Comparison of ENCODE assay signal across 16 mouse cellular contexts in genomic region chr4:136281611-136282010, GRCm38 (mm10). TPM values are rescaled to one million over a fixed set of nuclear protein-coding genes. Genes with fewer than 3 reads are reported as not detected.
DNase-seq lines count a peak whose midpoint lies in the region; ATAC-seq and TF ChIP-seq lines count a peak whose summit lies in the region.
"Had no signal": no experiment of that assay in that cellular context is flagged by ENCODE, and none has a peak within 500 bp of the region (broad histone marks: within the 10 kb centered on the region; RNA-seq: fewer than 3 reads in every experiment).

No protein-coding gene starts in this region.

- TF ChIP-seq EP300 in heart, postnatal 0 days (IDR thresholded peaks at IDR 0.05; ENCODE audit: low read depth), result no peak

- DNase-seq in heart, postnatal 0 days (ENCODE audit: low spot score), result no peak
- DNase-seq in heart, postnatal 4 days, result no peak
- DNase-seq in neural tube, embryonic 10.5 days (ENCODE audit: extremely low spot score, low spot score), result no peak
- peak; percentile 51 to 60 for DNase-seq in left cerebral cortex, adult 9 months (ENCODE audit: low spot score in 2 of 2)
- DNase-seq in telencephalon, adult 2 months (ENCODE audit: low read depth, low spot score), result peak; percentile 74
- no peak for DNase-seq in urinary bladder, postnatal 4 days (ENCODE audit: low spot score in 2 of 2)
- DNase-seq: adrenal gland, postnatal 14 days; cerebellum, adult 18-20 months; layer of hippocampus, adult 9-11 months; liver; thymus, adult 18-20 months had no signal

- no peak for ATAC-seq in heart, postnatal 0 days (ENCODE audit: insufficient read depth, low read depth)
- no peak for ATAC-seq in neural tube, embryonic 12.5 days (ENCODE audit: low FRiP score, low read depth)
- ATAC-seq: inflammation-experienced regulatory T-cells, adult 6 months; midbrain, embryonic 13.5 days had no signal

- WGBS in heart, postnatal 0 days, result 41% methylated on average over 9 of the region's 9 CpGs
- 62% methylated on average over 9 of the region's 9 CpGs for WGBS in neural tube, embryonic 12.5 days

- no peaks in the 10 kb centered on the region for H3K27me3 ChIP-seq in heart, postnatal 0 days (ENCODE audit: control insufficient read depth, insufficient read depth, low read length)
- no peaks in the 10 kb centered on the region for H3K27me3 ChIP-seq in neural tube, embryonic 12.5 days (replicated peaks)
- H3K27me3 ChIP-seq: midbrain, embryonic 13.5 days; neural tube, embryonic 15.5 days had no signal

- no peaks in the 10 kb centered on the region for H3K36me3 ChIP-seq in heart, postnatal 0 days (replicated peaks; ENCODE audit: control insufficient read depth, insufficient read depth, low read length)
- H3K36me3 ChIP-seq in neural tube, embryonic 12.5 days, result no peaks in the 10 kb centered on the region
- H3K36me3 ChIP-seq: midbrain, embryonic 13.5 days; neural tube, embryonic 15.5 days had no signal

- H3K4me3 ChIP-seq in heart, postnatal 0 days (ENCODE audit: low read depth, low read length), result no peak overlapping the region
- H3K4me3 ChIP-seq in neural tube, embryonic 12.5 days, result no peak overlapping the region
- H3K4me3 ChIP-seq: midbrain, embryonic 13.5 days; neural tube, embryonic 15.5 days had no signal

- no peak overlapping the region for H3K4me2 ChIP-seq in heart, postnatal 0 days (ENCODE audit: low read depth, low read length)
- H3K4me2 ChIP-seq in neural tube, embryonic 12.5 days (replicated peaks), result no peak overlapping the region
- H3K4me2 ChIP-seq: midbrain, embryonic 13.5 days; neural tube, embryonic 15.5 days had no signal

- 0 out of 2 replicates have a peak overlapping the region, but pooled peaks have one; percentile 98 for H3K27ac ChIP-seq in heart, postnatal 0 days (ENCODE audit: low read depth)
- H3K27ac ChIP-seq in neural tube, embryonic 12.5 days, result no peak overlapping the region

- H3K4me1 ChIP-seq in heart, postnatal 0 days (ENCODE audit: control insufficient read depth, insufficient read depth), result peaks cover 20% of the 10 kb centered on the region
- peaks cover 29% of the 10 kb centered on the region for H3K4me1 ChIP-seq in neural tube, embryonic 12.5 days

- H3K9ac ChIP-seq in heart, postnatal 0 days (replicated peaks; ENCODE audit: low read depth, low read length), result no peak overlapping the region
- 0 out of 2 replicates have a peak overlapping the region, but pooled peaks have one; percentile 1 for H3K9ac ChIP-seq in neural tube, embryonic 12.5 days
- H3K9ac ChIP-seq: neural tube, embryonic 15.5 days had no signal

- no peak for TF ChIP-seq CTCF in heart, postnatal 0 days (IDR thresholded peaks at IDR 0.05; ENCODE audit: low read depth)

- H3K9me3 ChIP-seq in heart, postnatal 0 days (replicated peaks; ENCODE audit: control insufficient read depth, low read length), result no peaks in the 10 kb centered on the region
- no peaks in the 10 kb centered on the region for H3K9me3 ChIP-seq in neural tube, embryonic 12.5 days
- H3K9me3 ChIP-seq: midbrain, embryonic 13.5 days; neural tube, embryonic 15.5 days had no signal

RNA-seq across cellular contexts. Expression of gene Zfp46, which starts 2.9 kb away (rescaled TPM):
- total RNA-seq in heart, postnatal 0 days (2014; rRNA removed; ENCODE audit: low replicate concordance), result 19.1 and 21.3 TPM in 2 replicates
- polyA plus RNA-seq in heart, postnatal 0 days (2015; fragmentation: Nextera tagmentation; extraction: Ambion mirVana), result 15.3 and 19.5 TPM in 2 replicates
- total RNA-seq in heart, postnatal 4 days (2021), result 10 to 100 TPM; 47.0 to 50.1 TPM
- polyA plus RNA-seq in neural tube, embryonic 12.5 days (2016; fragmentation: Nextera tagmentation; extraction: Ambion mirVana), result 38.3 and 39.7 TPM in 2 replicates

RNA-seq across cellular contexts. Expression of gene Hnrnpr, which starts 29.1 kb away (rescaled TPM):
- 25.1 and 39.7 TPM in 2 replicates for total RNA-seq in heart, postnatal 0 days (2014; rRNA removed; ENCODE audit: low replicate concordance)
- 57.9 and 70.0 TPM in 2 replicates for polyA plus RNA-seq in heart, postnatal 0 days (2015; fragmentation: Nextera tagmentation; extraction: Ambion mirVana)
- 10 to 100 TPM; 91.9 to 99.3 TPM for total RNA-seq in heart, postnatal 4 days (2021)
- 221 and 229 TPM in 2 replicates for polyA plus RNA-seq in neural tube, embryonic 12.5 days (2016; fragmentation: Nextera tagmentation; extraction: Ambion mirVana)

RNA-seq across cellular contexts. Expression of gene Tcea3, which starts 34.1 kb away (rescaled TPM):
- total RNA-seq in heart, postnatal 0 days (2014; rRNA removed; ENCODE audit: low replicate concordance), result 28.6 and 36.6 TPM in 2 replicates
- polyA plus RNA-seq in heart, postnatal 0 days (2015; fragmentation: Nextera tagmentation; extraction: Ambion mirVana), result 103 and 105 TPM in 2 replicates
- total RNA-seq in heart, postnatal 4 days (2021), result 10 to 100 TPM; 55.2 to 56.7 TPM
- polyA plus RNA-seq in neural tube, embryonic 12.5 days (2016; fragmentation: Nextera tagmentation; extraction: Ambion mirVana), result 3.0 and 4.5 TPM in 2 replicates
- total RNA-seq: granulocyte monocyte progenitor cell, adult 5-6 weeks had no signal

Comparison
In these comparisons a context has a peak if more than half of its experiments do, and no peak if none do; other contexts are left out.
1. DNase-seq: peak in left cerebral cortex, adult 9 months (2 of 2) and telencephalon, adult 2 months (single experiment); none in heart, postnatal 0 days (single experiment), heart, postnatal 4 days (single experiment), neural tube, embryonic 10.5 days (single experiment) and urinary bladder, postnatal 4 days (0 of 2).